Mouse (Mus musculus) testis, adult 2 months (tissue): Measurements from ENCODE around the gene Gnpat.

ENCODE experiments used
- CTCF ChIP-seq: fragments of 200-500 bp; IDR thresholded peaks from 2 replicates; pipeline ENCODE4 v1.5.1; 2012; ENCODE audit warnings: low read depth, mild to moderate bottlenecking, inconsistent platforms, low read length, moderate library complexity; ENCODE audit not compliant: control insufficient read depth, insufficient read depth, insufficient replicate concordance
- POLR2A ChIP-seq: fragments of 200-500 bp; IDR thresholded peaks from 2 replicates; pipeline ENCODE4 v1.6.1; 2012; ENCODE audit warnings: low read depth, mild to moderate bottlenecking, inconsistent platforms, low read length, moderate library complexity; ENCODE audit not compliant: control insufficient read depth

DNA sequence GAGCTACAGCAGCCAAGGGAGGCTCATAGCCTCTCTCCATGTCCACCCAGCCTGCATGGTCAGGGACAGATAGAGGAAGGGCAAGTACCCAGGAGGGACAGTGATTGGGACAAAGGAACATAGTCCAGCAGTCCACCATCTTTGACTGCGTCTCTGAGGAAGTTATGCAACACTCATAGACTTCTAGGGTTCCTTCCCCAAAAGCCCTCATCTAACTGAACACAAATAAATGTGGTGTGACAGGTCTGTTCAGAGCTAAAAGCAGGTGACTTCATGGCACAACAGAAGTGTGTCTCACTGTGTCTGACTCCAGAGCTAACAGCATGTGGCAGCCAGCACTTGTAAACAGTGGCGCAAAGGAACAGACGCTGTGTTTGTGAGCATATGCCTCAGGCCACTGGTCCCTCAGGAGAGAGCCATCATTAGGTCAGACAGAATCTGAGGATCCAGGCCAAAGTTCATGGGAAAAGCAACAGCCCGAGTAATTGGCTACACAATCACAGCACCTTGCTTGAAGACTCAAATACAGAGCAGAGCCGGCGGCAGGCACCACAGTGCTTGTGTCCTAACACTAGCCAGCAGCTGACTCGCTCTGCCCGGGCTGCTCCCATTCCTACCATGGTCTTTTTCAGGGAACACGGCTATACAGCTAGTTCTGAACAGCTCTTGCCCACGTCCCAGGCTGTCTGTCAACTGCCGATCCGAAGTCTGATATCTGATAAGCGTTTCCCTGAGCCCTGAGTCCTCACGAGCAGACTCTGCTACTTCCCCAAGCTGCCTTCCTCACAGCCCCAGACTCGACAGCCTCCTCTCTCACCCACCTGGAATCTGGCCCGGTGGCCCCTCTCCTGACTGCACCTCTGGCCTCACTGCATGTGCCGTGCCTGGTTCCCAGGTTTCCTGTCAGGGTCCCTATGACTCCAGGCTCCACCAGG is 49.4 kb downstream of the Gnpat start:
- no peak for TF ChIP-seq POLR2A
- TF ChIP-seq CTCF: no peak
